Mouse (Mus musculus) small intestine, adult 2 months (tissue): Measurements from ENCODE around the gene Hoxd9.

ENCODE experiments used
- CTCF ChIP-seq: fragments of 200-500 bp; IDR thresholded peaks from 2 replicates; pipeline ENCODE4 v1.5.1; 2012; ENCODE audit warnings: low read depth, mild to moderate bottlenecking, control low read depth, inconsistent platforms, low read length, moderate library complexity, mixed read lengths; ENCODE audit not compliant: insufficient replicate concordance, insufficient read length; ENCODE audit errors: extremely low read depth
- POLR2A ChIP-seq: fragments of 200-500 bp; IDR thresholded peaks from 2 replicates; pipeline ENCODE4 v1.6.1; 2012; ENCODE audit warnings: low read depth, mild to moderate bottlenecking, control low read depth, inconsistent platforms, low read length, moderate library complexity

DNA sequence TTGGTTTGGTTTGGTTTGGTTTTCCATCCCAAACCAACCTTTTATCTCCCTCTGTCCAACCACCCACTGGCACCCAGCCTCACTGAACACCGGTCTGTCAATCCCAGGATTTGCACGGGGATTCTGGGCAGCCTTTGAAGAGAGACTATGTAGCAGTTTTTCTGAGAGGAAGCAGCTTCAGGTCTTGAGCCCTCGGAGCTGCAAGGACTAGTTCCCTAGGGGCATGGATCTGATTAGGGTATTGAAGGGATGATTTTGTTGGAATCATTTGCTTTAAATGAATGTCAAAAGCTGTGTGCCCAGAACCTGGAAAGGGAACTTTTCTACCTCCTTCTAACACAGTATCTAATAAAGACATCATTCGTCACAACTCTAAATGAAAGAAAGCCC, 40.9 kb upstream of the Hoxd9 start:
- TF ChIP-seq CTCF (no peak), POLR2A (no peak)
